In genomic region chr5:37860151-37860721, GRCm38 (mm10) we compare ENCODE assay signal across 10 mouse cellular contexts. TPM values are rescaled to one million over a fixed set of nuclear protein-coding genes. Genes with fewer than 3 reads are reported as not detected.
DNase-seq lines count a peak whose midpoint lies in the region; ATAC-seq lines count a peak whose summit lies in the region.
"Had no signal": no experiment of that assay in that cellular context is flagged by ENCODE, and none has a peak within 500 bp of the region (broad histone marks: within the 10 kb centered on the region; RNA-seq: fewer than 3 reads in every experiment).

No protein-coding gene starts in this region.

- DNase-seq in forebrain, embryonic 10.5 days (ENCODE audit: extremely low spot score, low spot score) = no peak
- peak; percentile 60 to 63 for DNase-seq in cerebellum, postnatal 14 days
- DNase-seq in layer of hippocampus, adult 9-10 months (ENCODE audit: low spot score) = peak; percentile 44
- no peak for DNase-seq in natural killer cell, adult 2 months (ENCODE audit: low spot score in 2 of 2)
- DNase-seq in heart, postnatal 10 days = no peak
- DNase-seq in thymus, postnatal 0 days (ENCODE audit: low spot score) = no peak
- DNase-seq: kidney, postnatal 14 days had no signal

- intact Hi-C loops in heart, postnatal 10 days (cut with DNase I) = no loop called here

- H3K9me3 ChIP-seq in forebrain, embryonic 12.5 days = no peaks in the 10 kb centered on the region
- no peaks in the 10 kb centered on the region for H3K9me3 ChIP-seq in forebrain, embryonic 10.5 days
- H3K9me3 ChIP-seq in midbrain, embryonic 16.5 days (replicated peaks; ENCODE audit: control insufficient read depth, low read length, poor library complexity, severe bottlenecking) = no peaks in the 10 kb centered on the region

- no peak overlapping the region for H3K9ac ChIP-seq in forebrain, embryonic 12.5 days
- H3K9ac ChIP-seq in midbrain, embryonic 16.5 days (ENCODE audit: low read depth, low read length) = no peak overlapping the region

- peaks cover 14% of the 10 kb centered on the region for H3K4me1 ChIP-seq in forebrain, embryonic 12.5 days
- H3K4me1 ChIP-seq in forebrain, embryonic 10.5 days = peaks cover 22% of the 10 kb centered on the region
- H3K4me1 ChIP-seq in midbrain, embryonic 16.5 days (ENCODE audit: control insufficient read depth, insufficient read depth, low read length) = peaks cover 13% of the 10 kb centered on the region; the same call in 1 of the 2 replicates

- WGBS in forebrain, embryonic 12.5 days = 59% methylated on average over 7 of the region's 7 CpGs
- WGBS in forebrain, embryonic 10.5 days = 65% methylated on average over 7 of the region's 7 CpGs
- 39% methylated on average over 7 of the region's 7 CpGs for WGBS in midbrain, embryonic 16.5 days

- H3K36me3 ChIP-seq in forebrain, embryonic 12.5 days (replicated peaks) = no peaks in the 10 kb centered on the region
- no peaks in the 10 kb centered on the region for H3K36me3 ChIP-seq in forebrain, embryonic 10.5 days (replicated peaks)
- H3K36me3 ChIP-seq in midbrain, embryonic 16.5 days (ENCODE audit: control insufficient read depth, insufficient read depth, low read length) = no peaks in the 10 kb centered on the region

- H3K27ac ChIP-seq in forebrain, embryonic 12.5 days = peak overlapping the region; percentile 54; the same call in 1 of the 2 replicates
- H3K27ac ChIP-seq in forebrain, embryonic 10.5 days = no peak overlapping the region
- no peak overlapping the region; the same call in 1 of the 2 replicates for H3K27ac ChIP-seq in midbrain, embryonic 16.5 days (ENCODE audit: low read length)

- ATAC-seq in forebrain, embryonic 12.5 days (ENCODE audit: low FRiP score) = no peak
- 0 out of 2 replicates have a peak, but pooled peaks have one; percentile 55 for ATAC-seq in midbrain, embryonic 16.5 days

- peaks cover 65% of the 10 kb centered on the region for H3K27me3 ChIP-seq in forebrain, embryonic 12.5 days
- peaks cover 84% of the 10 kb centered on the region for H3K27me3 ChIP-seq in forebrain, embryonic 10.5 days (ENCODE audit: poor library complexity, severe bottlenecking)
- no peaks in the 10 kb centered on the region; the same call in 1 of the 2 replicates for H3K27me3 ChIP-seq in midbrain, embryonic 16.5 days (ENCODE audit: control insufficient read depth, insufficient read depth, low read depth, low read length)

- H3K4me3 ChIP-seq in forebrain, embryonic 12.5 days (replicated peaks) = no peak overlapping the region
- H3K4me3 ChIP-seq in forebrain, embryonic 10.5 days = no peak overlapping the region
- no peak overlapping the region for H3K4me3 ChIP-seq in midbrain, embryonic 16.5 days (ENCODE audit: low read depth, low read length)

- H3K4me2 ChIP-seq in forebrain, embryonic 12.5 days = no peak overlapping the region
- H3K4me2 ChIP-seq in midbrain, embryonic 16.5 days (ENCODE audit: low read length) = no peak overlapping the region

RNA-seq across cellular contexts. Expression of gene Msx1, which starts 35.9 kb away (rescaled TPM):
- polyA plus RNA-seq in forebrain, embryonic 12.5 days (2016; fragmentation: Nextera tagmentation; extraction: Ambion mirVana) = 40.3 and 67.9 TPM in 2 replicates
- 176 and 192 TPM in 2 replicates for polyA plus RNA-seq in forebrain, embryonic 10.5 days (2016; fragmentation: Nextera tagmentation; extraction: Ambion mirVana)
- polyA plus RNA-seq in midbrain, embryonic 16.5 days (2015; fragmentation: Nextera tagmentation; extraction: Ambion mirVana) = 10.8 and 13.0 TPM in 2 replicates
- 1 to 10 TPM; 5.8 to 6.2 TPM for total RNA-seq in heart, postnatal 10 days (2021)
- polyA plus RNA-seq in thymus, postnatal 0 days (2015; fragmentation: Nextera tagmentation; extraction: Ambion mirVana) = 1.7 and 2.2 TPM in 2 replicates
- total RNA-seq: megakaryocyte progenitor cell, adult 5-6 weeks had no signal

Comparison
In these comparisons a context has a peak if more than half of its experiments do, and no peak if none do; other contexts are left out.
1. DNase-seq: peak in cerebellum, postnatal 14 days (2 of 2) and layer of hippocampus, adult 9-10 months (single experiment); none in forebrain, embryonic 10.5 days (single experiment), natural killer cell, adult 2 months (0 of 2), heart, postnatal 10 days (0 of 2) and thymus, postnatal 0 days (single experiment).